Mouse (Mus musculus) c-Kit-negative CD71-positive TER-119-positive erythroid progenitor cells, embryonic 14.5 days (primary cell): ENCODE data around the gene Six3.

Experiments
- DNase-seq: peaks from one replicate; pipeline ENCODE4 v3.0.0-alpha.2; 2013; ENCODE audit warnings: low read depth, low spot score

Six3 gene

GRCm38 (mm10) chr17:85612526-85613265 lies 712 bp upstream of the Six3 start:
- DNase-seq = no peak

- DNase-seq = no peak
Observed at GRCm38 (mm10) chr17:85614011-85614721, 758 bp downstream of the Six3 start.

- no peak for DNase-seq
Observed at GRCm38 (mm10) chr17:85614722-85615331, 1.4 kb downstream of the Six3 start.

- DNase-seq = no peak
Observed at GRCm38 (mm10) chr17:85615586-85615985, 2.2 kb downstream of the Six3 start.

GRCm38 (mm10) chr17:85616526-85617500 lies 3.4 kb downstream of the Six3 start:
- DNase-seq = no peak

- no peak for DNase-seq
Observed at GRCm38 (mm10) chr17:85617566-85618358, 4.4 kb downstream of the Six3 start.

GRCm38 (mm10) chr17:85618359-85619112 lies 5.1 kb downstream of the Six3 start:
- DNase-seq = no peak

GRCm38 (mm10) chr17:85619113-85620085 lies 6.0 kb downstream of the Six3 start:
- DNase-seq = no peak

GRCm38 (mm10) chr17:85620086-85620481 lies 6.7 kb downstream of the Six3 start:
- DNase-seq = no peak

- DNase-seq = no peak
Observed at GRCm38 (mm10) chr17:85620680-85621504, 7.5 kb downstream of the Six3 start.

- no peak for DNase-seq
Observed at GRCm38 (mm10) chr17:85621505-85622310, 8.3 kb downstream of the Six3 start.

- DNase-seq = no peak
Observed at GRCm38 (mm10) chr17:85622493-85623157, 9.2 kb downstream of the Six3 start.

- no peak for DNase-seq
Observed at GRCm38 (mm10) chr17:85623161-85624050, 10.0 kb downstream of the Six3 start.

- no peak for DNase-seq
Observed at GRCm38 (mm10) chr17:85624051-85624420, 10.6 kb downstream of the Six3 start.
